Mouse (Mus musculus) midbrain, embryonic 13.5 days (tissue): ENCODE results near the gene Olfr1002. TPM values are rescaled to one million over a fixed set of nuclear protein-coding genes. Genes with fewer than 3 reads are reported as not detected.
"Not testable (repeated sequence)": the region's sequence is repeated elsewhere in the genome, so short reads cannot be mapped to it uniquely, and the experiment has no call there.

Source experiments
- ATAC-seq: fragments of 200-750 bp; cut with Nextera tagmentation; 2 replicates; pipeline ENCODE4 v1.8.0; 2017; ENCODE audit warnings: mild to moderate bottlenecking, moderate TSS enrichment, moderate library complexity
- H3K27ac ChIP-seq: fragments of 300-500 bp; sonication (generic); 2 replicates; pipeline ENCODE4 v1.5.1; 2015; ENCODE audit warnings: inconsistent platforms, mild to moderate bottlenecking, moderate library complexity
- H3K27me3 ChIP-seq: fragments of 300-500 bp; sonication (generic); 2 replicates; pipeline ENCODE4 v1.6.1; 2015; ENCODE audit warnings: mild to moderate bottlenecking, inconsistent platforms
- H3K36me3 ChIP-seq: fragments of 300-500 bp; sonication (generic); 2 replicates; pipeline ENCODE4 v1.6.1; 2015; ENCODE audit warnings: mild to moderate bottlenecking, inconsistent platforms
- H3K4me1 ChIP-seq: fragments of 300-500 bp; sonication (generic); replicated peaks from 2 replicates; pipeline ENCODE4 v1.6.1; 2015; ENCODE audit warnings: inconsistent platforms
- H3K4me2 ChIP-seq: fragments of 300-500 bp; sonication (generic); replicated peaks from 2 replicates; pipeline ENCODE4 v1.6.1; 2015; ENCODE audit warnings: moderate library complexity, mild to moderate bottlenecking, inconsistent platforms
- H3K4me3 ChIP-seq: fragments of 300-500 bp; sonication (generic); replicated peaks from 2 replicates; pipeline ENCODE4 v1.5.1; 2015; ENCODE audit warnings: mild to moderate bottlenecking, inconsistent platforms
- H3K9ac ChIP-seq: fragments of 300-500 bp; sonication (generic); replicated peaks from 2 replicates; pipeline ENCODE4 v1.6.1; 2015; ENCODE audit warnings: mild to moderate bottlenecking, inconsistent platforms
- H3K9me3 ChIP-seq: fragments of 300-500 bp; sonication (generic); 2 replicates; pipeline ENCODE4 v1.6.1; 2016; ENCODE audit warnings: mild to moderate bottlenecking, inconsistent platforms
- WGBS: fragments of 180-500 bp; shearing (Covaris S2); methylation state at CpG from one replicate; pipeline ENCODE4 v1.1.7; 2015; 5-methylcytosine and 5-hydroxymethylcytosine counted together
- polyA plus RNA-seq: library from polyadenylated mRNA; unstranded; fragments of >200 nt; fragmentation: Nextera tagmentation; extraction: Ambion mirVana; gene quantifications from 2 replicates; pipeline ENCODE4 v1.2.1, GENCODE M21; 2015

The Olfr1002 gene
- not detected in 2 replicates for polyA plus RNA-seq

GRCm38 (mm10) chr2:85650604-85651003 lies at the start of gene Olfr1002:
TSS of gene Olfr1002 (minus strand) at chr2:85650704.
- Histone ChIP-seq H3K36me3 (no peaks in the 10 kb centered on the region), H3K27me3 (no peaks in the 10 kb centered on the region), H3K4me2 (no peak within 1 kb of the TSS), H3K4me3 (no peak within 1 kb of the TSS), H3K27ac (no peak within 1 kb of the TSS), H3K9me3 (no peaks in the 10 kb centered on the region), H3K4me1 (no peaks in the 10 kb centered on the region), H3K9ac (no peak within 1 kb of the TSS)
- 90% methylated on average over 1 of the region's 1 CpGs for WGBS
- no peak for ATAC-seq

- H3K9ac ChIP-seq: no peak within 1 kb of the TSS
- H3K4me1 ChIP-seq: no peaks in the 10 kb centered on the region
- H3K27ac ChIP-seq: no peak within 1 kb of the TSS
- no peak for ATAC-seq
- no peaks in the 10 kb centered on the region for H3K36me3 ChIP-seq
- no peak within 1 kb of the TSS for H3K4me3 ChIP-seq
- H3K4me2 ChIP-seq: no peak within 1 kb of the TSS
- H3K9me3 ChIP-seq: no peaks in the 10 kb centered on the region
- H3K27me3 ChIP-seq: no peaks in the 10 kb centered on the region
Measured at GRCm38 (mm10) chr2:85689131-85689530, 38.6 kb upstream of the Olfr1002 start, which contains the start of gene Olfr1008. TSS of gene Olfr1008 (plus strand) at chr2:85689431.

DNA sequence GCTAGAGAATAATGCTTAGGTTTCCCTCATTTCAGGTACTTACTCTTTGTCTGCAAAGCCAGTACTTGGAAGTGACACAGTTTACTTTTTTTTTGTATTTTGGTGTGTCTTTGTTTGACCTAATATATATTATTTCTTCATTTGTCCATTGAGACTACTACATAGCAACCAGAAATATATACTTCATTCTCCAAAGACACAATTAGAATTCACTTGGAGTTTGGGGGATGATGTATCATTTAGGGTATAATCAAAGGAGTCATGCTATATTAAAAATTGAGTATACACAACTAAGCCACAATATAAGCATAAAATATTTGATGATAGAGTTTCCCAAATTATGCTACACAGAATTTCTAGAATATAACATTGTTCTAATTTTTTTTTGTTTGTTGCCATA lies 28.2 kb upstream of the Olfr1002 start, which contains the start of gene Olfr1006:
Gene Olfr1006, minus strand, starts transcription at position 101 of the 400 bp plus-strand sequence.
- H3K4me2 ChIP-seq: no peak within 1 kb of the TSS
- no peak within 1 kb of the TSS for H3K9ac ChIP-seq
- no peaks in the 10 kb centered on the region for H3K27me3 ChIP-seq
- H3K4me1 ChIP-seq: no peaks in the 10 kb centered on the region
- no peaks in the 10 kb centered on the region for H3K9me3 ChIP-seq
- no peaks in the 10 kb centered on the region for H3K36me3 ChIP-seq
- no peak within 1 kb of the TSS for H3K27ac ChIP-seq
- H3K4me3 ChIP-seq: no peak within 1 kb of the TSS
- ATAC-seq: no peak

DNA sequence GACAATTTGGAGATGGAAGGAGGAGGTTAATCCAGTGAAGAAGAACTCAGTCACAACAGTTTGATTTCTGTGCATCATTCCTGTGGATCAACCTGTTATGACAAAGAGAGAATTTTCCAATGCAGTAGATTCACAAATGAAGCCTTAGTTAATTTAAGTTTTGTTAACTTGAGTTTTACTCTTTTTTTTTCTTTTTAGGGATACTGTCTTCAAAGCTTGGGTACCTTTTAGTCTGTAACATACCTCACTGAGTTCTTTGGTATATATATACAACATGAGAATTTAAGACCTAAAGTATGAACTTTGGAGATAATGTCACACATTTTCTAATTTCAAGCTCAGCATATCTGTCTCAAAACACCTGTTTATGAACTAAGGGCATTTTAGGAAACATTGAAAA lies 13.9 kb upstream of the Olfr1002 start, which contains the start of gene Olfr154:
Gene Olfr154, minus strand, starts transcription at position 101 of the 400 bp plus-strand sequence.
- H3K4me2 ChIP-seq, H3K4me1 ChIP-seq, H3K27me3 ChIP-seq, H3K9ac ChIP-seq, ATAC-seq, H3K36me3 ChIP-seq, H3K4me3 ChIP-seq, H3K9me3 ChIP-seq, H3K27ac ChIP-seq: not testable (repeated sequence)

- ATAC-seq: no peak
- Histone ChIP-seq H3K36me3 (no peaks in the 10 kb centered on the region), H3K27me3 (no peaks in the 10 kb centered on the region), H3K9ac (no peak within 1 kb of the TSS), H3K4me1 (no peaks in the 10 kb centered on the region), H3K4me2 (no peak within 1 kb of the TSS), H3K27ac (no peak within 1 kb of the TSS), H3K4me3 (no peak within 1 kb of the TSS), H3K9me3 (no peaks in the 10 kb centered on the region)
- WGBS: 70% methylated on average over 1 of the region's 1 CpGs
Measured at GRCm38 (mm10) chr2:85611803-85612202, 38.7 kb downstream of the Olfr1002 start, which contains the start of gene Olfr1000. TSS of gene Olfr1000 (minus strand) at chr2:85611903.

Other genes starting within 250 kb of the Olfr1002 start
- gene Olfr992, start 241.2 kb downstream of the Olfr1002 start, polyA plus RNA-seq: not detected in 2 replicates
- not detected in 2 replicates for gene Olfr993, start 235.8 kb downstream of the Olfr1002 start, polyA plus RNA-seq
- not detected in 2 replicates for gene Olfr994, start 214.3 kb downstream of the Olfr1002 start, polyA plus RNA-seq
- not detected in 2 replicates for gene Olfr995, start 207.1 kb downstream of the Olfr1002 start, polyA plus RNA-seq
- 0.19 TPM in 1 of 2 replicates, not detected in the other for gene 4833423E24Rik, start 131.7 kb downstream of the Olfr1002 start, polyA plus RNA-seq
- not detected in 2 replicates for gene Olfr996, start 71.5 kb downstream of the Olfr1002 start, polyA plus RNA-seq
- not detected in 2 replicates for gene Olfr998, start 61.8 kb downstream of the Olfr1002 start, polyA plus RNA-seq
- gene Olfr1000, start 38.8 kb downstream of the Olfr1002 start, polyA plus RNA-seq: not detected in 2 replicates
- not detected in 2 replicates for gene Olfr154, start 13.8 kb upstream of the Olfr1002 start, polyA plus RNA-seq
- gene Olfr1006, start 28.1 kb upstream of the Olfr1002 start, polyA plus RNA-seq: not detected in 2 replicates
- not detected in 2 replicates for gene Olfr1008, start 38.7 kb upstream of the Olfr1002 start, polyA plus RNA-seq
- gene Olfr1009, start 64.7 kb upstream of the Olfr1002 start, polyA plus RNA-seq: not detected in 2 replicates
- gene Olfr1012, start 112.1 kb upstream of the Olfr1002 start, polyA plus RNA-seq: not detected in 2 replicates
- gene Olfr1013, start 116.4 kb upstream of the Olfr1002 start, polyA plus RNA-seq: not detected in 2 replicates
- not detected in 2 replicates for gene Olfr1014, start 122.0 kb upstream of the Olfr1002 start, polyA plus RNA-seq
- gene Olfr1015, start 131.3 kb upstream of the Olfr1002 start, polyA plus RNA-seq: not detected in 2 replicates
- not detected in 2 replicates for gene Olfr1016, start 151.8 kb upstream of the Olfr1002 start, polyA plus RNA-seq
- not detected in 2 replicates for gene Olfr1018, start 167.8 kb upstream of the Olfr1002 start, polyA plus RNA-seq
- not detected in 2 replicates for gene Olfr1019, start 194.8 kb upstream of the Olfr1002 start, polyA plus RNA-seq
- gene Olfr1020, start 196.3 kb upstream of the Olfr1002 start, polyA plus RNA-seq: not detected in 2 replicates
- gene Olfr1022, start 217.9 kb upstream of the Olfr1002 start, polyA plus RNA-seq: not detected in 2 replicates
- not detected in 2 replicates for gene Olfr1023, start 234.9 kb upstream of the Olfr1002 start, polyA plus RNA-seq